Mouse (Mus musculus) lung, postnatal 0 days (tissue): ENCODE data around the gene Gdap2.

Experiments used
- CTCF ChIP-seq: IDR thresholded peaks from 2 replicates; pipeline ENCODE4 v1.5.1; 2016; ENCODE audit warnings: antibody characterized with exemption, mild to moderate bottlenecking
- EP300 ChIP-seq: IDR thresholded peaks from 2 replicates; pipeline ENCODE4 v1.6.1; 2016; ENCODE audit warnings: antibody characterized with exemption, mild to moderate bottlenecking, control low read depth

DNA sequence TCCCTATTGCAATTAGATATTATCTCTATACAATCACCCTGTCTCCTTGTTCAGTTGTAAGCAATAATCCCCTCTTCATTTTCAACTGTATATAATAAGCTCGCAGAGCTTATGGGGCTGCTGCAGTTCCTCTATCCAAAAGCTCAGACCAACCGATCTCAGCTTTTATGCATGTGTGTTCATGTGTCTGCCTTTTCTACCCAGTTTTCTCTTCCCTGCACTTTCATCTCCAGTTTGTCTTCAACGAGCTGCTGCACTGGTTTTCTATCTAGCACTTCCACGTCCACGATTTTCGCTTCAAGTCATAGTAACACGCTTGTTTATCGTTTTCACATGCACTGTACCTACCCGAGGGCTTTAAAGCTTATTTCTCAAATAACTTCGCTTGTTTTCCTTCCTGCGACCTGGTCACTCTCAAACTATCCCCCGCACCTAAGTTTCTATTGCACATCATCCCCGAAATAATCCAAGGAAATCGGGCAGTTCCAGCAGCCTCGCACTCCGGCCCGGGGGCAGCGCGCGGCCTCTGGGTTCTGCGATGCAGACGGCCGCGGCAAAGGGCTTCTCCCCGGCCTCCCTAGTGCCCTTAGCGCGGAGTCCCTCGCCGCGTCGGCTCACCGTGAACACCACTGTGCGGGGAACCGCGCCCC lies 391 bp upstream of the Gdap2 start:
- TF ChIP-seq CTCF: no peak
- TF ChIP-seq EP300: no peak
